Mouse (Mus musculus): Measurements from ENCODE around the gene Klhl40. TPM values are rescaled to one million over a fixed set of nuclear protein-coding genes. Genes with fewer than 3 reads are reported as not detected.

The Klhl40 gene
- polyA plus RNA-seq, 1 experiment from 2014 or later: 1.9 TPM

GRCm38 (mm10) chr9:121786359-121786758 lies 9.0 kb downstream of the Klhl40 start:
- no peak for ATAC-seq (replicated peaks)
- 80% methylated on average over 2 of the region's 2 CpGs for WGBS
- Histone ChIP-seq H3K4me3 (no peak overlapping the region), H3K27ac (no peak overlapping the region), H3K4me2 (no peak overlapping the region), H3K36me3 (replicated peaks) (no peaks in the 10 kb centered on the region), H3K9ac (no peak overlapping the region), H3K4me1 (no peaks in the 10 kb centered on the region), H3K9me3 (no peaks in the 10 kb centered on the region), H3K27me3 (replicated peaks) (no peaks in the 10 kb centered on the region)

GRCm38 (mm10) chr9:121791206-121791605 lies 13.8 kb downstream of the Klhl40 start:
- Histone ChIP-seq H3K9me3 (no peaks in the 10 kb centered on the region), H3K4me1 (no peaks in the 10 kb centered on the region; the same call in 1 of the 2 replicates), H3K9ac (no peak overlapping the region), H3K4me2 (no peak overlapping the region), H3K27me3 (replicated peaks) (0 out of 2 replicates have a peak, but pooled peaks cover 2% of the 10 kb centered on the region), H3K4me3 (no peak overlapping the region), H3K27ac (no peak overlapping the region), H3K36me3 (replicated peaks) (no peaks in the 10 kb centered on the region)
- WGBS: 13% methylated on average over 5 of the region's 5 CpGs
- ATAC-seq (replicated peaks): no peak

- Histone ChIP-seq H3K9me3 (no peaks in the 10 kb centered on the region), H3K36me3 (replicated peaks) (no peaks in the 10 kb centered on the region), H3K4me1 (no peaks in the 10 kb centered on the region; the same call in 1 of the 2 replicates), H3K4me3 (no peak within 1 kb of the TSS), H3K4me2 (no peak within 1 kb of the TSS), H3K9ac (no peak within 1 kb of the TSS), H3K27ac (no peak within 1 kb of the TSS), H3K27me3 (replicated peaks) (0 out of 2 replicates have a peak, but pooled peaks cover 2% of the 10 kb centered on the region)
- no peak for ATAC-seq (replicated peaks)
- WGBS: 42% methylated on average over 24 of the region's 24 CpGs
Observed at GRCm38 (mm10) chr9:121791757-121792521, 14.5 kb downstream of the Klhl40 start, which contains the start of gene Hhatl. Hhatl (minus strand) TSS chr9:121792507.

- Histone ChIP-seq H3K4me2 (no peak overlapping the region), H3K9ac (no peak overlapping the region), H3K27me3 (replicated peaks) (0 out of 2 replicates have a peak, but pooled peaks cover 2% of the 10 kb centered on the region), H3K4me3 (no peak overlapping the region), H3K36me3 (replicated peaks) (no peaks in the 10 kb centered on the region), H3K27ac (no peak overlapping the region), H3K9me3 (no peaks in the 10 kb centered on the region), H3K4me1 (no peaks in the 10 kb centered on the region; the same call in 1 of the 2 replicates)
- no peak for ATAC-seq (replicated peaks)
- WGBS: 43% methylated on average over 1 of the region's 1 CpGs
Observed at GRCm38 (mm10) chr9:121794972-121795539, 17.6 kb downstream of the Klhl40 start.

GRCm38 (mm10) chr9:121797722-121798121 lies 20.3 kb downstream of the Klhl40 start:
- Histone ChIP-seq H3K27me3 (replicated peaks) (no peaks in the 10 kb centered on the region), H3K9ac (no peak overlapping the region), H3K36me3 (replicated peaks) (no peaks in the 10 kb centered on the region), H3K4me3 (no peak overlapping the region), H3K4me2 (no peak overlapping the region), H3K9me3 (no peaks in the 10 kb centered on the region), H3K4me1 (no peaks in the 10 kb centered on the region; the same call in 1 of the 2 replicates), H3K27ac (no peak overlapping the region)
- WGBS: 25% methylated on average over 12 of the region's 12 CpGs
- ATAC-seq (replicated peaks): no peak

- H3K36me3 ChIP-seq (replicated peaks): no peaks in the 10 kb centered on the region
- H3K4me1 ChIP-seq: no peaks in the 10 kb centered on the region; the same call in 1 of the 2 replicates
- H3K4me2 ChIP-seq: no peak overlapping the region
- no peaks in the 10 kb centered on the region for H3K27me3 ChIP-seq (replicated peaks)
- no peaks in the 10 kb centered on the region for H3K9me3 ChIP-seq
- WGBS: 38% methylated on average over 6 of the region's 6 CpGs
- no peak overlapping the region for H3K27ac ChIP-seq
- ATAC-seq (replicated peaks): no peak
- no peak overlapping the region for H3K4me3 ChIP-seq
- H3K9ac ChIP-seq: no peak overlapping the region
Observed at GRCm38 (mm10) chr9:121798887-121799520, 21.6 kb downstream of the Klhl40 start.

- WGBS: 84% methylated on average over 7 of the region's 7 CpGs
- H3K4me2 ChIP-seq: no peak overlapping the region
- no peaks in the 10 kb centered on the region for H3K4me1 ChIP-seq
- no peak overlapping the region for H3K4me3 ChIP-seq
- H3K27me3 ChIP-seq (replicated peaks): no peaks in the 10 kb centered on the region
- no peak overlapping the region for H3K9ac ChIP-seq
- no peak overlapping the region for H3K27ac ChIP-seq
- no peaks in the 10 kb centered on the region for H3K9me3 ChIP-seq
- no peak for ATAC-seq (replicated peaks)
- H3K36me3 ChIP-seq (replicated peaks): no peaks in the 10 kb centered on the region
Observed at GRCm38 (mm10) chr9:121802747-121803146, 25.3 kb downstream of the Klhl40 start.

- no peak for ATAC-seq (replicated peaks)
- Histone ChIP-seq H3K4me1 (peaks cover 15% of the 10 kb centered on the region), H3K9ac (no peak overlapping the region), H3K4me2 (no peak overlapping the region), H3K36me3 (replicated peaks) (no peaks in the 10 kb centered on the region), H3K4me3 (no peak overlapping the region), H3K27ac (no peak overlapping the region), H3K27me3 (replicated peaks) (no peaks in the 10 kb centered on the region), H3K9me3 (no peaks in the 10 kb centered on the region)
- 64% methylated on average over 1 of the region's 1 CpGs for WGBS
Observed at GRCm38 (mm10) chr9:121807546-121807945, 30.1 kb downstream of the Klhl40 start.

GRCm38 (mm10) chr9:121807947-121808346 lies 30.5 kb downstream of the Klhl40 start:
- no peak for ATAC-seq (replicated peaks)
- Histone ChIP-seq H3K27ac (no peak overlapping the region), H3K27me3 (replicated peaks) (no peaks in the 10 kb centered on the region), H3K36me3 (replicated peaks) (no peaks in the 10 kb centered on the region), H3K4me3 (no peak overlapping the region), H3K9me3 (no peaks in the 10 kb centered on the region), H3K4me2 (no peak overlapping the region), H3K9ac (no peak overlapping the region), H3K4me1 (peaks cover 15% of the 10 kb centered on the region)
- 65% methylated on average over 7 of the region's 7 CpGs for WGBS

- Histone ChIP-seq H3K4me2 (no peak overlapping the region), H3K27ac (no peak overlapping the region), H3K4me3 (no peak overlapping the region), H3K9me3 (no peaks in the 10 kb centered on the region), H3K9ac (no peak overlapping the region), H3K36me3 (replicated peaks) (no peaks in the 10 kb centered on the region), H3K27me3 (replicated peaks) (no peaks in the 10 kb centered on the region), H3K4me1 (peaks cover 15% of the 10 kb centered on the region)
- ATAC-seq (replicated peaks): no peak
- 46% methylated on average over 3 of the region's 3 CpGs for WGBS
Observed at GRCm38 (mm10) chr9:121808511-121808910, 31.1 kb downstream of the Klhl40 start.

- peak; percentile 76 for ATAC-seq (replicated peaks)
- Histone ChIP-seq H3K36me3 (replicated peaks) (no peaks in the 10 kb centered on the region), H3K4me1 (peaks cover 15% of the 10 kb centered on the region), H3K27me3 (replicated peaks) (no peaks in the 10 kb centered on the region), H3K4me3 (no peak overlapping the region), H3K9me3 (no peaks in the 10 kb centered on the region), H3K4me2 (no peak overlapping the region), H3K9ac (no peak overlapping the region), H3K27ac (peak overlapping the region; percentile 47; the same call in 1 of the 2 replicates)
- WGBS: 12% methylated on average over 15 of the region's 15 CpGs
Observed at GRCm38 (mm10) chr9:121810081-121810821, 32.8 kb downstream of the Klhl40 start.

GRCm38 (mm10) chr9:121815183-121815582 lies 37.8 kb downstream of the Klhl40 start:
- no peak overlapping the region for H3K4me3 ChIP-seq
- H3K4me1 ChIP-seq: peaks cover 17% of the 10 kb centered on the region
- WGBS: 80% methylated on average over 6 of the region's 6 CpGs
- no peak for ATAC-seq (replicated peaks)
- H3K27ac ChIP-seq: no peak overlapping the region
- no peaks in the 10 kb centered on the region for H3K27me3 ChIP-seq (replicated peaks)
- H3K9ac ChIP-seq: no peak overlapping the region
- H3K9me3 ChIP-seq: no peaks in the 10 kb centered on the region
- no peaks in the 10 kb centered on the region for H3K36me3 ChIP-seq (replicated peaks)
- no peak overlapping the region for H3K4me2 ChIP-seq

All from midbrain, embryonic 15.5 days (tissue).